Mouse (Mus musculus): ENCODE results near the gene Apob. TPM values are rescaled to one million over a fixed set of nuclear protein-coding genes. Genes with fewer than 3 reads are reported as not detected.

The Apob gene
- total RNA-seq, 2 experiments from 2014 or later = 0.18 to 0.21 TPM

DNA sequence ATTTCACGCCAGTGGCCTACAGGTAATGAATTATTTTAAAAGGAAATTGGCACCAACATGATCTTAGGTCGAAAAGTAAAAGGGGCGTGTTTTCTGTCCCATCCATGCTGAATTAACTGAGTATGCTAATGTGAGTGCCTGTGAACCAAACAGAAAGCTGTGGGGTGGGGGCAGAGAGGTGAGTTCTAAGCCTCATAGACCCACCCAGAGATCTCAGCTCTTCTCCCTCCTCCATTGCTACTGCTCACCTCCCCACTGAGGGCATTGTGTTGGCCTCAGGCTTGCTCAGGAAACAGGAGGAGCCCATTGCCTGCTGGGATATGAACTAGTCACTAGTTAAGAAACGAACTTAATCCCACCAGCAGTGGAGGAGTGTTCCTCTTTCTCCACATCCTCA is 54.9 kb downstream of the Apob start:
- DNase-seq (ENCODE audit: low spot score in 2 of 2) = no peak

DNA sequence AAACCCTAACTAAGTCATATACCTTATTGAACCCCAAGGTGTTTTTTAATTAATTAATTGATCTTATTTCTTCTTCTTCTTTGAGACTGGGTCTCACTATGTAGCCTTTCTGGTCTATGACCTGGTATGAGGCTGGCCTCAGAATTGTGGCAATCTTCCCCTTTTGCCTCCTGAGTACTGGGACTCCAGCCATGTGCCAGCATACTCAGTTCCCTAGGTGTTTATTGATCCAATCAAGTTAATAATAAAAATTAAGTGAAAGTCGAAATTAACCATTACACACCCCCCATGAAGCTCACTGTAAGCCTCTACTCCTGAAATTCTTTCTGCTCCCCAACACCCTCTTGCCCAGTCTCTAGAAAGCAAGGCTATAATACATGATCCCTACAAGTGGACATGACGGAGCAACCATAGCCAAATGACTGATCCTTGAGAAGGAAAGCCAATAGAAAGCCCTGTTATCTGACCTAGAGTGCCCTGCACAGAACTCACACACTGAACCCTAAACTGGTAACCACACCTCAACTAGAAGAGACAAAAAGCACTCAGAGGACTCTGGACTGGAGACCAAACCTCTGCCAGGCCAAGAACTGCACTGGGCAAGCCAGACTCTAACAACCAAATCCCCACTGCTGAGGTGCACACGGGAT is 60.8 kb downstream of the Apob start:
- DNase-seq (ENCODE audit: low spot score in 2 of 2) = no peak

DNA sequence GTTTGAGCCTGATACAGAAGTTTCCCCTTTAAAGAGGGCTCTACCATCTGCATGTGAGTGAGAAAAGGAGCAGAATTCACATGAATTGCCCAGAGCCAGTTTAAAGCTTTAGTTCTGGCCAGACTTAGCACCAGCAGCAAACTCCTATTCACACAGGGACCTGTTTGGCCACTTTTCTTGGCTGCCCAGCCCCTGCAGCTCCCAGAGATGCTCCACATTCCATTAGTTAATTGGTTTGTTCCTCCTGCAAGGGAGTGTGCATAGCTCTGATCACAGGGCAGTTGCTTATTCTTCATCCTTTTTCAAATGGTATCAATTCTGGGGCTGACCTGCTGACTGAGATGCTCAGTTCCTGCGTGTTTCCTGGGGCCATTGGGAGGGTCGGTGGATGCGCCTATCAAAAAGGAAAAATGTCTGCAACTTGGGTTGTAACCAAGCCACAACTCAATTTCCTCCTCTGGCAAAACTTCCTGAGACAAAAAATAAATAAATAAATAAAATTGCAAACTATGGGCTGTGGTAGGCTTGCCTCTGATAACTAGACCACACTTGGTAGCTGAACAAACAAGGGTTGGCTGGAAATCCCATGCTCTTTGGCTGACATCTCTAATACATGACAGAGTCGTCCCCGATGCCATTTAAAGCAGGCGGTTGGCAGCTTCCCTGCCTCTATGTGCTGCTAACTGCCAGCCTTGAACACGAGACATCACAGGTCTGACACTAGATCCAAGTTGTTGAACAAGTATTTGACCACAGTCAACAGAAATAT is 65.4 kb downstream of the Apob start:
- peak in 1 of 2 experiments; percentile 29 for DNase-seq (ENCODE audit: low spot score in 2 of 2)

DNA sequence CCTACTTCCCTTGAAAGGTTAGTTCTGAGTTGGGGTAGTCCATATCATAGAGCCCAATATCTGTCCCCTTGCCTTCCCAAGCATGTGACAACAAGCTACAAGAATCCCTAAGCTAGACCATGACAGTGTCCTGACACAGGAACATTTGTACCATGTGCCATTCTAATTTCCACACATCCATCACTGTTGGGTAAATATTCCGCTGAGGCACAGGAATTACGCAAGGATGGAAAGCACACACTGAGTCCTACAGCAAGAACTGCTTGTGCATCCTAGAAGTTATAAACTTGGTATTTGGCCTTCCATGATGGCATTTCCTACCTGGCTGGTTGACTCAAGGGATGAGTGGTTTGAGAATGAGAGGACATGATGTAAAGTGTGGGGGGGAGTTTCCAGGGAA is 69.6 kb downstream of the Apob start:
- DNase-seq (ENCODE audit: low spot score in 2 of 2) = no peak

DNA sequence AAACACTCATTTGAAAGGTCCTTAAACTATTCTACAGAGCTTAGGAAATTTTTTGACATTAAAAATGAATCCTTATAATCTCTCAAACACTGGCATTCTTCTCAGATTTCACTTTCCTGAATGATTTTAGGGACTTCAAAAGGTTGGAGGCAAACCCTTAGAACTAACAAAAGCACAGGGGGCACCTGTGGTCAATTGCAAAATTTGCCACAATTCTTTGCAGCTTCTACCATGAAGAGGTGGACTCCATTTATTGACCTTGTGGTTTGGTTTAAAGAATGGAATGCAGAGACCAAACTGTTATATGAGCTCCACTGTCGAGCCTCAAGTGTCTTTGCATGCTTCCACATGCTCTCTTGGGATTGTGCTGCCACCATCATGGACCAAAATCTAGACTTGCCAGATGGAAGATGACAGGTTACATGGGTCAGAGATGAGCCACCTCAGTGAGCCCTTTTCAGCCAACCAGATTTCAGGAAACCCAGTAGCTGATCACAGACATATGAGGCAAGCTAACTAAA is 70.4 kb downstream of the Apob start:
- DNase-seq (ENCODE audit: low spot score in 2 of 2) = no peak

DNA sequence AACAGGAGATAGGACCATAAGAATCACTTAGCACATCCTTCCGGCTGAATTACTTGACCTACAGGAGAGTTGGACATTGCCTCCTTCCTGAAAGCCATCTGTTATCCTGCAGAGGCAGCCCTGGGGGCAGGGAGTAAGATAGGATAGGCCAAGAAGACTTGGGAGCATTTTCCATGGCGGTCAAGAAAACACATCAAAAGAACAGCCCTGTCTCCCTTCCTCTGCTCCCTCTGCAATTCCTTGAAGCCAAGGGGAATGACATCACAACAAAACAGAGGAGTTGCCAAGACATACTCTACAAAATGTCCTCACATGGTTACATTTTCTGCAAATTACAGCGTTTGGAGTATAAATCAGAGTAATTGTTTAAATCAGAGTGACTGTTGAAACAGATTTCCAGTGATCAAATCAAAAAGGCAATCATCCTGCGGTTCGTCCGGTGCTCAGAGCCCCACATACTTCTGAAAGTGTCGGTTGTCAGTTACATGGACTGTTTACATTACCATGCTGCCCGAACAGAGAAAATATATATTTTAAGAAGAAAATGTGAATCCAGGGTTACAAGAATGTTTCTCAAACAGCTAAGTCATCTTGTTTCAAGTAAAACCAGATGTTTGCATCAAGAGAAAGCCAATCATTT is 78.7 kb downstream of the Apob start:
- no peak for DNase-seq (ENCODE audit: low spot score in 2 of 2)

DNA sequence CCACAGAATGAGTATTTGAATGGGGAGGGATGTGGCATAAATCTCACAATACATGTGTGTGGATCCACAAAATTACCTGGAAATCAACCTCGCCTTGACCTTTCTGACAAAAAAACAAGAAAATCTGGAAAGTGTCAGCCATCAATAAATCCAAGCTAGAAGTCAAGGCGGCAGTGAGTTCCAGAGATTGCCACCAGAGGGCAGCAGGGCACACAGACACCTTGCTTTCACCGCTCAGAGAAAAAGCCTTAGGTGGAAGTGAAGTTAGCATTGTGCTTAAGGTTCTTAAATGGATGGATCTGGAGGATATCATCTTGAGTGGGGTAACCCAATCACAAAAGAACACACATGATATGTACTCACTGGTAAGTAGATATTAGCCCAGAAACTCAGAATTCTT is 82.1 kb downstream of the Apob start:
- DNase-seq (ENCODE audit: low spot score in 2 of 2) = peak; percentile 65 to 73

DNA sequence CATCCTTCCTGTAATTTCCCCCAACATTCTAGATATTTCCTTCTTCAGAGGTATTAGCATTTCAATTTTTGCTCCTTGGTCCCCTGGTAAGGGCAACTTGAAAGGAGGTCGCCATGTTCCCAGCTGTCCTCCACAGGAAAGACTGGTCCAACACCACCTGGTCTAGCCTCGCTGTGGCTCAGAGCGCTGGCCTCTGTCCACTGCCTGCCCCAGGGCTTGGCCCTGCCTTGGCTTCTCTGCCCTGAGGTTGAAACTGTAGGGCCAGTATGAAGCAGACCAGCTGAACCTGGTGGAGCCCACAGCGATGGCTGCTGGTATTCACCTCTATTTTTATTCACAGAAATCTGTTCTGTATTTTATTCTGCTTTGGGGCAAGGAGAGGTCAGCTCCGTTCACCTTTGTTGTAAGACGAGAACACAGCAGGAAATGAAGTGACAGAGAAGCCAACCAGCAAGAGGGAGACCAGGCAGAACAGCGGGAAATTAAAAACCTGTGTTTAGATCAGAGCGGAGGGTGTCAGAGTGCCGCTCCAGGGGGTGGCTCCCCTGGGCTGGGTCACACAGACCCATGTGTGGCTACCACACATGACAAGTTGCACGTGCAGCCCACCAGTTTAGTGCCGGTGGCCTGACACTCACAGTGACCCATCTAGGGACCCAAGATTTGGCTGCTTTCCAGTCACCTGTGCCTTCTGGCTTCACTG is 86.1 kb downstream of the Apob start:
- DNase-seq (ENCODE audit: low spot score in 2 of 2) = no peak

Other genes with a start within 250 kb of the Apob start
- gene Ldah, start 230.5 kb downstream of the Apob start, total RNA-seq (2021) = 10 to 100 TPM; 42.7 to 45.2 TPM

Data from layer of hippocampus, postnatal 14 days (tissue).